Mouse (Mus musculus): ENCODE data around the gene Unc13d.
"Not testable (repeated sequence)": the region's sequence is repeated elsewhere in the genome, so short reads cannot be mapped to it uniquely, and the experiment has no call there.

Unc13d gene

DNA sequence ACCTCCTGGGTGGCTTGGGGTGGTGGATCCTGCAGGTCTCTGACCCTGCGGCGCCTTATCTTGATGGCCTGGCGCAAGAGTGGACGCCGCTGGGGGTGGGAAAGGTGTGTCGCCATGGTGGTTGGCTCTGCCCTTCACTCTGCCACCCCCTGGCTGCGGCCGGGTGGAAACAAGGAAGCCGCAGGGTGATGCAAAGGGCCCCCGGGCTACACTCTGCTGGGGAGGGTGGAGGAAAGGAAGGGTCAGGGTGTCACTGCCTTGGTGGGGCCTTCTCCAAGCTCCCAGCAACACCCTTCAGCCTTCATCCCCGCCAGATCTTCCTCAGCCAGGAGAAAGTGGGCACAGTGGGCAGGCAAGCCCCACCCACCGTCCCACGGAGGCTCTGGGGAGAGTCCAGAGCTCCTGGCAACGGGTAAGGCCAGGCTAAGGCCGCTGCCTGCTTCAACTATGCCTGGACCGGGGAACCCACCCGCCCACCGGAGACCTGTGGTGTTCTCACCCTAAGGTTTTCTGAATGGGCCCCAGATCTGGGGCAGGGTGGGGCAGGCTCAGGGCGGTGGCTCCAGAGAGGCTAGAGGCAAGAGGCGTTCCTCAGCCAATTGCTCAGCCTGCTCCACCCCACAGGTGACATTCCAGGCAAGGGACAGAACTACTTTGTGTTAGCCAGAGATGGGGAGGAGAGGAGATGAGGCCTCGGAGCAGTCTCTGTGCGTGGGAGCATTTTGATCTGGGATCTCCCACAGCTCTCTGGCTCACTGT lies at the start of gene Unc13d:
Gene Unc13d, minus strand, starts transcription at position 516 of the 759 bp plus-strand sequence.
- DNase-seq (ENCODE audit: low read depth, low spot score): no peak

GRCm38 (mm10) chr11:116126261-116126660 lies 48.5 kb upstream of the Unc13d start:
- DNase-seq (ENCODE audit: low read depth, low spot score): no peak

DNA sequence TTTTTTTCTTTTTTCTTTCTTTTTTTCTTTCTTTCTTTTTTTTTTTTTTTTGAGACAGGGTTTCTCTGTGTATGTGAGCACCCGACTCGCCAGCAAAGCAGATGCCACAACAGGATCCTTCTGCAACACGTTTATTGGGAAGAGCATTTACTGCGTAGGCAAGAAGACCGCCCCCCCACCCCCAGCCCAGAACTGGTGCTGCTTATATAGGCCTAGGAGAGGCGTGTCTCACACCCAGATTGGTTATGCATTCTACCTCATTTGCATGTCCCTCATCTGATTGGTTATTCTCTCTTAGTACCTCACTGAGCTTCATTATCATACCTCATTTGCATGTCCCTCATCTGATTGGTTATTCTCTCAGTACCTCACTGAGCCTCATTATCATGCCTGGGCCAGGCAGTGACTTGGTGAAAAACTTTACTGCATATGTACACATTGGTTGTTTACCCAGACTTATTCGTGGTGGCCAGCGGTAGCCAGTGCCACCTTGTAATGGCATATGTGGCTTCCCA lies 44.0 kb upstream of the Unc13d start:
- DNase-seq (ENCODE audit: low read depth, low spot score): not testable (repeated sequence)

- no peak for DNase-seq (ENCODE audit: low read depth, low spot score)
These were observed 40.1 kb upstream of the Unc13d start for GRCm38 (mm10) chr11:116117819-116118218.

GRCm38 (mm10) chr11:116117241-116117640 lies 39.5 kb upstream of the Unc13d start:
- DNase-seq (ENCODE audit: low read depth, low spot score): peak; percentile 78

DNA sequence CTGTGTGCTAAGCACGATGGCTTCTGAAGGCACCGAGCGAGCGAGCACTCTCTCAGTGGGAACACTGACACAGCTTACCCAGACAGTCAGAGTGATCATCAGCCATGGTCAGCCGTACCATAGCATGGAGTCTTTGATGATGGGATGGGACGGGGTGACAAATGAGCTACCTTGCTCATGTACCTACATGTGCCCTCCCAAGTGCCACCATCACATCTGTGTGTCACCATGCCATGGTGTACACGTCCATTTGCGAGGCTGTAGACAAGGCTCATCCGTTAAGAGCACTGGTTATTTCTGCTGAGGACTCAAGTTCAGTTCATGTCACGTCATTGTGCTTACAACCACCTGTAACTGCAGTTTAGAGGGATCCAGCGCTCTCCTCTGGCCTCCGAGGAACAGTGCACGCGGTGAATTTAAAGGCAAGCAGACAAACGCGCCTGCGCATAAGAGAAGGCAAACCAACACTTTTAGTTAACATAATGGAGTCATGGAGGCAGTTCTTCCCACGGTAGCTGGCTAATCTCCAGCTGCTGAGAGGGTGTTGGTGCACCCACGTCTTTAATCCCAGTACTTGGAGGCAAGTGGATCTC lies 33.9 kb upstream of the Unc13d start:
- DNase-seq (ENCODE audit: low read depth, low spot score): no peak

- no peak for DNase-seq (ENCODE audit: low read depth, low spot score)
These were observed 33.3 kb upstream of the Unc13d start for GRCm38 (mm10) chr11:116111067-116111466.

DNA sequence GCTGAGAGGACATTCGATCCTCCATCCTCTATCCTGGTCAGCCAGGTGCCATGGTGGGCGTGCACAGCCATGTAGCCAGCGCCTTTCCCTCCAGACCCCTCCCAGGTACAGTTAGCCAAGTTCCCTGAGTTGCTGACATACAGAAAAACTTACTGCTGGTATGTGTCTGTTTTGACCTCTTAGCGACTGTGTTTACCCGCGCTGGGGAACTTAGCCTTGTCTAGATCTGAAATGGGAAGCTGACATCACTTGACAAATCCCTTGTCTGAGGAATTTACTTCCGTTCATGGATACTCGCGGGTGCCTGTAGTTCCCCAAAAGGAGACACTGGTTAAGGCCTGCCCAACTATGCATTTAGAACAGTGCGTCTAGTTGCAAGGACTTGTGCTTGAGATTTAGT lies 32.8 kb upstream of the Unc13d start:
- DNase-seq (ENCODE audit: low read depth, low spot score): peak; percentile 78

GRCm38 (mm10) chr11:116110131-116110530 lies 32.4 kb upstream of the Unc13d start:
- DNase-seq (ENCODE audit: low read depth, low spot score): peak; percentile 76

DNA sequence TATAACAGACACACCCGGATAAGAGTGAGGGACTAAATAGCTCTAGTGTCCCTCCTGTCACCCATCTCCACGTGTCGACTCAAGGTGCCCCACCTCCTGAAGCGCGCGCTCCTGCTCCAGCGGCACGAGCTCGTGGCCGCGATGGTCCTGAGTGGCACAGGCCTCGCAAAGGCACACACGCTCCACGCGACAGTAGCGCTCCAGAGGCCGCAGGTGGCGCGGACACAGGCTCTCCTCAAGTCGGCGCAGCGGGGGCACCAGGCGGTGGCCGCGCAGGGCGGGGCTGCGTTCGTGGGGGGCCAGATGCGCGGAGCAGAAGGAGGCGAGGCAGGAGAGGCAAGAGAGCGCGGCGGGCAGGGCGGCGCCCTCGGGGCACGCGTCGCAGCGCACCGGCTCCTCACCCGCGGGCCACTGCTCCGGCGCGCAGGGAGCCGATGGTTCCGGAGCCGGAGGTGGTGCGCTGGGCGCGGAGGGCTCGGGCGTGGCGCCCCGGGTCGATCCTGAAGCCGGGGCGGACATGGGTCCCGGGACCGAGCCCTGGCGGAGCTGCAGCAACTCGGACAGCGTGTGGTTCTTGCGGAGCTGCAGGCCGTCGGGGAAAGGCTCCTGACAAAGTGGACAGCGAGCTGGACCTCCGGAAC lies 31.8 kb upstream of the Unc13d start:
- DNase-seq (ENCODE audit: low read depth, low spot score): no peak

DNA sequence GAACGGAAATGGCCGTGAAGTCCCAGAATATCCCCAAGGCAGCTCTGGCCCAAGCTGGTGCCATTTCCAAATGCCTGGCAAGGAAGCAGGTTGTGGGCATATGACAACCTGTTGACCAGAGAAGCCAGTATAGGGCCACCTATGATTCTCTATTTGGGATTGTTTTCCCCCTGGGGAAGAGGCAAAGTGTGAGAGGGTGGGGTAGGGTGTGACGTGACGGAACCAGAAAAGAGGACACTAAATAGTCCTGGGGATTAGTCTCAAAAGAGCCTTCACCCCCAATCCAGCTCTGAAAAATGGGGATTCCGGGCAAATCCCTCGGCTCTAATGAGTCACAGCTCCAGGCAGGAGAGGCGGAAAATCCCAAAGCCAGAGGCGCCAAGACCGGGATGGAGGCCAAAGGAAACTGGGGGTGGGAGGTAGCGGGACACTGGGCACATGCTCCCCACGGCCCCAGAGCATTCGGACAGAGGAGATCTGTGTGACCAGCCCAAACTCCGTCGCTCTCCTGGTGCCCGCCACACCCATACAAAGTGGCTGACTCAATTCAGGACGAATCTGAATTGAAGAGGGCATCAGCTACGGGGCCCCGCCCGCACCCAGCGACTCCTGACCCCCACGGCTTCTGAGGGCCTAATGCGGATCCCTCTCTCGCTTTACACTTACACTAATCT lies 30.8 kb upstream of the Unc13d start:
- peak; percentile 93 for DNase-seq (ENCODE audit: low read depth, low spot score)

DNA sequence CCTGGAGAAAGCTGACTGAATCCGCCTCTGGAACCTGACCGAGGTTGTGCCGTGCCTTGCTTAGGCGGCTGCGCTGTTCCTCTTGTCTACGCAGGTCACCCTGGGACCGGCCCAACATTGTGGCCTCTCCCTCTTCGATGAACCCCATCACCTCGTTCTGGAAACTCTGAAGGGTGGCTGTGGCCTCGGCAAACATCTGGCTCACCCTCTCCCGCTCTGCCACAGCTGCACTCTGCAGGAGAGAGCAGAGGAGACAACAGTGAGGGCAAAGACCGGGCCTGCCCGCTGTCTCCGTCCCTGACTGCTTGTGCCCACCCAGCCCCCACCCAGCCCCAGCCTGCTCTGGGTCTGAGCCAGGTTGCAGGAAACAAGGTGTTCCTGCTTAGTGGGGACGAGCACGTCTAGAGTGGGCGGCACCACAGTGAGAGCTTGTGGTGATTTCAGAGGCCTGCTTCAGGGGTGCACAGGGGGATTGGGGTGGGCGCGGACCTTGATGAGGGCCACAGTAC lies 30.1 kb upstream of the Unc13d start:
- DNase-seq (ENCODE audit: low read depth, low spot score): no peak

DNA sequence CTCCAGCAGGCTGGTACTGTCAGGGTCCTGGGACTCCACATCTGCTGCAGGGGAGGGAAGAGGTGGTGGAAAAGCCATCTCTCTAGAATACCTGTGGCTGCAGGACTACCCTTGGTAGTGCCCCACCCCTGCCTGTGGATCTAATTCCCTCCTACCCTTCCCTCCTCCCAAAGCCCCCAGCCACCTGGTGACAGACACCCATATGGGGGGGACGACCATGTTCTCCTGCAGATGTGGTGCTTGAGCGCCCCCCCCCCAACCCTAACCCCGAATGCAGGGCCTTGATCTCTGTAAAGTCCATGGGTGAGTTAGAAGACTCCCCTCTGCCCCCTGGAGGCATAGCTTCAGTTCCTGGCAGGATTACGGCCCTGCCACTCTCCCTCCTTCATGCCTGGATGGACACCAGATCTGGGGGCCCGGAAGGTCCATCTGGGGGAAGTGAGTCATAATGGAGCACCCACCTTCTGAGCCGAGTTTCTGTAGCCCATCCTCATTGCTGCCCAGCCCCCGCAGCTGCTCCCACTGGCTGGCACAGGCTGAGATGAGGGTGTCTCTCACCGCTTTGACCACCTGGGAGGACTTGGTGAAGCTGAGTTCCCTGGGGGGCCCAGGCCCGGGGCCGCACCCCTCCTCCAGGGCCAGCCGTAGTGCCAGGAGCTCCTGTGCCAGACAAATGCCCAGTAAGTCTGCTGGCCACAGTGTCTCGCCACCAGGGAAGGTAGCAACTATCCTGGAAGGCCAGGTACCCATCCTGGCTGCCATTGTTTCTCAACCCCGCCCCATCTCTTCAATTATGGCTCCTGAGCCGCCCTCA lies 29.4 kb upstream of the Unc13d start:
- DNase-seq (ENCODE audit: low read depth, low spot score): peak; percentile 65

GRCm38 (mm10) chr11:116106154-116106962 lies 28.6 kb upstream of the Unc13d start:
- no peak for DNase-seq (ENCODE audit: low read depth, low spot score)

DNA sequence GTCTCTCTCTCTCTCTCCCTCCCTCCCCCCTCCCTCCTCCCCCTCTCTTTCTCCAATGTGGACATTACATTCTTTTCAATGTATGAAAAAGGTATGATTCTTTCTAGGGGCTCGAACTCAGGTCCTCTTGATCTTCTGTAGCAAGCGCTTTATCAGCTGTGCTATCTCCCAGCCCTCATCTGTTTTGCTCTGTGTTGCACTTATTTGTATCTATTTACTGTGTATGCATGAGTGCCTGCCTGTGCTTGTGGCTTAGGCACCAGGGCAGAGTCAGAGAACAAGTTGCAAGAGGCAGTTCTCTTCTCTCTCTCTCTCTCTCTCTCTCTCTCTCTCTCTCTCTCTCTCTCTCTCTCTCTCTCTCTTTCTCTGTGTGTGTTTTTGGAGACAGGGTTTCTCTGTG lies 27.3 kb upstream of the Unc13d start:
- DNase-seq (ENCODE audit: low read depth, low spot score): no peak

DNA sequence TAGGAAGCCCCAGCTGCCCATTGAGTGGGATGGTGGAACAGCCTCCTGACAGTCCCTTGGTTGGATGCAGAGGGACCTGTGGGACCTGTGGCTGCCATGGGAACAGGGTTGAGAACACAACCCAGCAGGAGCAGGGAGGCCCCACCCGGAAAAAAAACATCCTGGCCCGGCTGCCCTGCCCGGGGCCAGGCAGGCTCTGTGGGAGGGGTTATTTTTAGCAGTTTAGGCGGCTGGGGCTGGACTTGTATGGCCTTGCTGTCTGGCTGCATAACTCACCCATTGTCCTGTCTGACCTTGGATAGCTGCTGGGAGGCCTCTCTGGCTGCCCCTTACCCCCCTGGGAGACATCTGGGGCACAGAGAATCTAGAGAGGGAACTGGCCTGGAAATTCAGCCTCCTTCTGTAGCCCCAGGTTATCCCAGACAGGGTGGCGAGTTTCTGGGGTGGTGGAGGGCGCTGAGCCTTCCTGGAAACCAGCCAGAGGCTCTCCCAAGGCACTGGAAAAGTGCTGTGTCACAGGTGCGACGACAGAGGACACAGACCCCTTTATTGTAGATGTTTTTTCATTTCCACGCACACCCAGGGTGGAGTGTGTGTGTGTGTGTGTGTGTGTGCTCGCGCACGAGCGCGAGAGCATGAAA lies 26.4 kb upstream of the Unc13d start:
- DNase-seq (ENCODE audit: low read depth, low spot score): peak; percentile 91

DNA sequence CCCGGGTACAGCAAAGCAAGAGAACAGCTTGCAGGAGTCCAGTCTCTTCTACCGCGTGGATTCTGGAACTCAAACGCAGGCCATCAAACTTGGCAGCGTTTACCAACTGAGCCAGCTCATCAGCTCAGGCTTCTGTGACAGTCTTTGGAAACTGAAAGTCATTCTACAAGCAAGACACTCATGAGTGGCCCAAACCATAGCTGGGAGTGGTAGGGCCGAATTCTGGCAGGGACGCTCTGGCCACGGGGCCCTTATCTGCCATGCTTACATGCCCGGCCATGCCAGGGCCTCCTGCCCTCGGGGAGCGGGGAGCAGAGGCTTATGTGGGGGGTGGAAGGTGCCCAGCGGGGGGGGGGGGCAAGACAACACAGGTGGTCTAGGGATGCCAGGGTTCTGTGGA lies 25.8 kb upstream of the Unc13d start:
- no peak for DNase-seq (ENCODE audit: low read depth, low spot score)

DNA sequence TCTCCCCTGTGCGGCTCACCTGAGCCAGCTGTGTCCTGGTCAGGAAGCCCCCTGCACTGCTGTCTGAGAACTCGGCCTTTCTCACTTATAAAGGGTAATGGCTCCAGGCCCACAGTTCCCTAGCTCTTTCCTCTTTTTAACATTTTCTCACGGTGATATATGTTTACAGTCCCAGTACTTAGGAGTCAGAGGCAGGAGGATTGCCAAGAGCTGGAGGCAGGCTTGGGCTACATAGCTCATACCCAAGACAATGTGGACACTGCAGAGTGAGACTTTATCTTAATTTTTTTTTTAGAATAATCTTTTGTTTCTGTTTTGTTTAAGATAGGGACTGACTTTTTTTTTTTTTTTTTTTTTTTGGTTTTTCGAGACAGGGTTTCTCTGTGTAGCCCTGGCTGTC lies 24.7 kb upstream of the Unc13d start:
- peak; percentile 62 for DNase-seq (ENCODE audit: low read depth, low spot score)

GRCm38 (mm10) chr11:116101931-116102381 lies 24.2 kb upstream of the Unc13d start:
- DNase-seq (ENCODE audit: low read depth, low spot score): peak; percentile 62

DNA sequence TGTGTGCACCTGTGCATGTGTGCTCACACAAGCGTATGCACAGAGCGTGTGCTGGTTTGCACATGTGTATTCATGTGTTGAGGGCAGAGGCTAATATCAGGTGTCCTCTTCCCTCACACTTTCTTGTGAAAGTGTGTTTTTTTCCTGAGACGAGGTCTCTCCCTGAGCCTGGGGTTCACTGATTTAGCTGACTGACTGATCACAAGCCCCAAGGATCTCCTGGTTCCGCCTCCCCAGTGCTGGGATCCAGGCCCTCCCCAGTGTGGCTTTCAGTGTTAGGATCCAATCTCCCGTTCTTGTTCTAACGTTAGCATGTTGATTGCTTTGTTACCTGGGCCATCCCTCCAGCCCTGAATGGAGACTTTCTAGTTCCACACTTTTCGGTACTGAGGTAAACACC lies 23.1 kb upstream of the Unc13d start:
- no peak for DNase-seq (ENCODE audit: low read depth, low spot score)
